Mouse (Mus musculus) ES-E14 (cell line): Measurements from ENCODE around the gene Bzw1. TPM values are rescaled to one million over a fixed set of nuclear protein-coding genes. Genes with fewer than 3 reads are reported as not detected.
A peak's percentile ranks its signal among the peaks of the same experiment; 100 is the strongest.

ENCODE experiments used
- DNase-seq: peaks from one replicate; pipeline ENCODE4 v3.0.0-alpha.2; 2013; ENCODE audit warnings: low read depth, low spot score
- H3K27ac ChIP-seq: 2 replicates; pipeline ENCODE4 v1.5.1; 2012; ENCODE audit warnings: low read depth, mild to moderate bottlenecking, low read length, moderate library complexity, mixed read lengths; ENCODE audit not compliant: poor library complexity, insufficient read depth, severe bottlenecking
- H3K36me3 ChIP-seq: 2 replicates; pipeline ENCODE4 v1.6.1; 2012; ENCODE audit warnings: mild to moderate bottlenecking, low read length, moderate library complexity, mixed read lengths; ENCODE audit not compliant: control insufficient read depth, poor library complexity, insufficient read depth, severe bottlenecking
- H3K4me1 ChIP-seq, 2 experiments: fragments of 150-350 bp in 1 of 2; sonication (generic) in 1 of 2; 2 replicates each; pipeline ENCODE4 v1.6.1; 2012; ENCODE audit warnings: low read length in 2 of 2, mild to moderate bottlenecking in 1 of 2, mixed read lengths in 1 of 2; ENCODE audit not compliant: control insufficient read depth in 2 of 2, insufficient read depth in 2 of 2, poor library complexity in 1 of 2
- H3K4me3 ChIP-seq, 2 experiments: fragments of 150-350 bp in 1 of 2; sonication (generic) in 1 of 2; 2 replicates each; pipeline ENCODE4 v1.5.1; 2012; ENCODE audit warnings: low read length in 2 of 2, low read depth in 1 of 2, mild to moderate bottlenecking in 1 of 2, mixed read lengths in 1 of 2; ENCODE audit not compliant: insufficient read depth in 1 of 2, poor library complexity in 1 of 2, severe bottlenecking in 1 of 2
- H3K9ac ChIP-seq: 2 replicates; pipeline ENCODE4 v1.6.1; 2012; ENCODE audit warnings: low read depth, mild to moderate bottlenecking, low read length, mixed read lengths; ENCODE audit not compliant: poor library complexity, insufficient read depth, severe bottlenecking
- H3K9me3 ChIP-seq: fragments of 150-350 bp; sonication (generic); 2 replicates; pipeline ENCODE4 v1.6.1; 2012; ENCODE audit warnings: low read depth, mild to moderate bottlenecking, low read length; ENCODE audit not compliant: control insufficient read depth, insufficient read depth
- CHD2 ChIP-seq: IDR thresholded peaks from 2 replicates; pipeline ENCODE4 v1.6.1; 2014; ENCODE audit warnings: mild to moderate bottlenecking, low read depth, low read length, inconsistent platforms
- HCFC1 ChIP-seq: IDR thresholded peaks from 2 replicates; pipeline ENCODE4 v1.6.1; 2012; ENCODE audit warnings: low read length, inconsistent platforms, borderline replicate concordance; ENCODE audit not compliant: insufficient read depth
- MAFK ChIP-seq: IDR thresholded peaks from 2 replicates; pipeline ENCODE4 v1.6.1; 2014; ENCODE audit warnings: mild to moderate bottlenecking, low read depth, low read length, inconsistent platforms; ENCODE audit not compliant: insufficient read depth
- ZC3H11A ChIP-seq: IDR thresholded peaks from 2 replicates; pipeline ENCODE4 v1.6.1; 2012; ENCODE audit warnings: low read depth, mild to moderate bottlenecking, inconsistent platforms, low read length, borderline replicate concordance
- ZNF384 ChIP-seq: IDR thresholded peaks from 2 replicates; pipeline ENCODE4 v1.6.1; 2012; ENCODE audit warnings: low read depth, low read length, inconsistent platforms
- in situ Hi-C, 2 experiments: fragments of 600-800 bp; cut with MboI; formaldehyde crosslinking; loops; one replicate each; pipeline ENCODE4 v1.15.1; 2025; ENCODE audit warnings: low sequenced_read_pairs in 2 of 2, inconsistent platforms in 1 of 2; ENCODE audit not compliant: unreplicated experiment in 2 of 2
- total RNA-seq: library from RNA; depleted of rRNA; stranded (reverse); fragments of 300-350 nt; gene quantifications from 2 replicates; pipeline ENCODE4 v1.2.3, GENCODE M21; 2012

Bzw1 gene
- total RNA-seq, 1 experiment, result 167 TPM

DNA sequence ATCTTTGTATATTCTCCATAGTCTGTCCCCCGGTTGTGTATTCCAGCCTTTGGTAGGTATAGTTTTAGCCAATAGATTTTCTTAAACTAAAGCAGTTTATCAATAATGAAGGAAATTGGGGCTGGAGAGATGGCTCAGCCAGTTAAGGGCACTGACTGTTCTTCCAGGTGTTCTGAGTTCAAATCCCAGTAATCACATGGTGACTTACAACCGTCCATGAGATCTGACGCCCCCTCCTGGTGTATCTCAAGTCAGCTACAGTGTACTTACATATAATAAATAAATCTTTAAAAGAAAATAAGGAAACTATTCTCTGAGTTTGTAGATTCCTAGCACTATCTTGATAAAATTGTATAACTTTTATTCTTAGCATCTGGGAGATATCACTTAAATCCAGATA, 2.6 kb downstream of the Bzw1 start:
- Histone ChIP-seq H3K9ac (no peak overlapping the region), H3K4me1 (no peaks in the 10 kb centered on the region), H3K9me3 (no peaks in the 10 kb centered on the region), H3K36me3 (peaks cover 36% of the 10 kb centered on the region), H3K27ac (no peak overlapping the region), H3K4me3 (no peak overlapping the region)
- in situ Hi-C loops, result no loop called here
- TF ChIP-seq HCFC1 (no peak), ZC3H11A (no peak), ZNF384 (no peak), CHD2 (no peak), MAFK (no peak)
- no peak for DNase-seq

DNA sequence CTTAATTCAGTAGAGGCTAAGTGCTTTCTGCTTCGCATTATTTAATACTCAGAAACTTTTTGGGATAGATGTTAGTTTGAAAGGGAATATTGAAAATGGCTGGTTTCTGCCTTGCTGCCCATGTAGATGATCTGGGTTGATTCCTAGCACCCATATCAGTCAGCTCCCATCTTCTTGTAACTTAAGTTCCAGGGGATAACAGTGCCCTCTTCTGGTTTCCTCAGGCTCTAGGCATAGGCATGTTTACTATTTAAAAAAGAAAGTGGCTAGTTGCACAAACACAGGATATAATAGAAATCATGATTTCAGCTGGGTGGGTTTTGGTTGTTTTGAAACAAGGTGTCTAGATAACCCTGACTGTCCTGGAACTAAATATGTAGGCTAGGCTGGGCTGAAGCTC, 3.5 kb downstream of the Bzw1 start:
- peak; percentile 19; the same call in 1 of the 2 replicates for TF ChIP-seq CHD2
- TF ChIP-seq MAFK, result no peak
- TF ChIP-seq ZNF384, result no peak
- Histone ChIP-seq H3K4me1 (no peaks in the 10 kb centered on the region), H3K36me3 (peaks cover 44% of the 10 kb centered on the region), H3K4me3 (no peak overlapping the region), H3K9me3 (no peaks in the 10 kb centered on the region), H3K9ac (no peak overlapping the region), H3K27ac (no peak overlapping the region)
- no peak for DNase-seq
- in situ Hi-C loops, result no loop called here

DNA sequence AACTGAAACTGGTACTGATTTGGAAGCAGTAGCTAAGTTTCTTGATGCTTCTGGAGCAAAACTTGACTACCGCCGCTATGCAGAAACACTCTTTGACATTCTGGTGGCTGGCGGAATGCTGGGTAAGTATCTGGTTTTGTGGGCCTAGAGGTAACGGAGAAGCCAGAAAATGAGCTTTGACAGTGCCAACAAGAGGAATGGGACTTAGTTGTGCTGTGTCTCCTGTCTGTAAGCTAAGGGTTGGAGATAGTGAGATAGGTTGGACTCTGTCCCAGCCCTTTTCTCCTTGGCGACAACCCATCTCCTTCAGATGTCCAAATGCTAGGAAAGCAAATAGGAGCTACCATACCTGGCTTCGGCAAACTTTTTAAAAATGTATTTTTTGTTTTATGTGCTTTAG, 5.0 kb downstream of the Bzw1 start:
- TF ChIP-seq HCFC1, result no peak
- TF ChIP-seq MAFK, result no peak
- TF ChIP-seq CHD2, result no peak
- no peak for TF ChIP-seq ZC3H11A
- TF ChIP-seq ZNF384, result no peak
- no peak overlapping the region for H3K27ac ChIP-seq
- H3K36me3 ChIP-seq, result peaks cover 56% of the 10 kb centered on the region
- no peak for DNase-seq
- no peak overlapping the region for H3K4me3 ChIP-seq
- H3K9ac ChIP-seq, result no peak overlapping the region
- peaks cover 0 to 3% of the 10 kb centered on the region in 2 experiments; a peak in 1 of 4 replicates for H3K4me1 ChIP-seq
- in situ Hi-C loops, result no loop called here
- H3K9me3 ChIP-seq, result no peaks in the 10 kb centered on the region

DNA sequence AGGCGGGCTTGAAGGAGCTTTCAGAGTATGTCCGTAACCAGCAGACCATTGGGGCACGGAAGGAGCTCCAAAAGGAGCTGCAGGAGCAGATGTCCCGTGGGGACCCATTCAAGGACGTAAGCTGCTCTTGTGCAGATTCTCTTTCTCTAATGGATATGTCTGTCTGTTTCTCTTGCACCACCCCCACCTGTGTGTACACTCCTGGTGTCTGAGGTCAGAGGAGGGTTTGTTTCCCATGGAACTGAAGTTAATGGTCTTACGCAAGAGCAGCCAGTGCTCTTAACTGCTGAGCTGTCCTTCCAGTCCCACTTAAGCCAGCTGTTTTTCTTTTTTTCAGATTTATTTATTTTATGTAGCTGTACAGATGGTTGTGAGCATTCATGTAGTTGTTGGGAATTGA, 8.7 kb downstream of the Bzw1 start:
- TF ChIP-seq ZNF384 (no peak), MAFK (no peak), HCFC1 (no peak), CHD2 (no peak), ZC3H11A (no peak)
- H3K4me1 ChIP-seq, result peaks cover 0 to 3% of the 10 kb centered on the region in 2 experiments; a peak in 2 of 4 replicates
- no peak overlapping the region for H3K27ac ChIP-seq
- no peak overlapping the region for H3K4me3 ChIP-seq
- no peak overlapping the region for H3K9ac ChIP-seq
- H3K9me3 ChIP-seq, result no peaks in the 10 kb centered on the region
- no peak for DNase-seq
- in situ Hi-C loops, result loop anchor here in 1 of 2 experiments (25.0 kb wide), 1 partner anchor 1311 kb away; no protein-coding TSS in a partner anchor
- H3K36me3 ChIP-seq, result peaks cover 53% of the 10 kb centered on the region

DNA sequence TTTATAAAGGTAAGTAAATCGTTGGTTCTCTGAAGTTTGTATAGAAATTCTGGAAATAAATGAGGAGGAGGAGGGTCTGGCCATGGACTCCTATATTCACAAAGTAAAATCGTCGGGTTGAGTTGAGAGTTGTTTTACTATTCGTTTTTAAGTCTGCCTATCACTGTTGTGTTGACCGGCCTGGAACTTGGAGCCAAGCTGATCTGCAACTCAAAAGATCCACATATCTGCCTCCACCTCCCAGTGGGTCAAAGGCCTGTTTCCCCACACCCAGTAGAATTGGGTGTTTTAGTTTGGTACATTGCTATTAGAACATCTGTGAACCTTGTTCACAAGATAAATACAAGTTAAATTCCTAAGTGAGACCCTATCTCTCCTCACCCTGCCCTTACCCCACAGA, 11.0 kb downstream of the Bzw1 start:
- H3K4me3 ChIP-seq, result no peak overlapping the region
- H3K9ac ChIP-seq, result no peak overlapping the region
- H3K9me3 ChIP-seq, result no peaks in the 10 kb centered on the region
- in situ Hi-C loops, result loop anchor here in 1 of 2 experiments (25.0 kb wide), 1 partner anchor 1309 kb away; no protein-coding TSS in a partner anchor
- H3K27ac ChIP-seq, result no peak overlapping the region
- no peak for TF ChIP-seq ZC3H11A
- no peak for TF ChIP-seq MAFK
- TF ChIP-seq ZNF384, result no peak
- no peak for TF ChIP-seq HCFC1
- no peak for TF ChIP-seq CHD2
- DNase-seq, result no peak
- peaks cover 0 to 3% of the 10 kb centered on the region in 2 experiments; a peak in 2 of 4 replicates for H3K4me1 ChIP-seq
- peaks cover 35% of the 10 kb centered on the region for H3K36me3 ChIP-seq
